Mouse (Mus musculus) skeletal muscle tissue, adult 2 months (tissue): ENCODE measurements around the gene Tbx15.
A peak's percentile ranks its signal among the peaks of the same experiment; 100 is the strongest.

ENCODE experiments used
- DNase-seq: peaks from one replicate; pipeline ENCODE4 v3.0.0-alpha.2; 2012; ENCODE audit warnings: low read depth, low spot score

The Tbx15 gene

GRCm38 (mm10) chr3:99266752-99267303 lies 26.6 kb downstream of the Tbx15 start:
- no peak for DNase-seq

GRCm38 (mm10) chr3:99277973-99278580 lies 37.9 kb downstream of the Tbx15 start:
- DNase-seq, result no peak

DNA sequence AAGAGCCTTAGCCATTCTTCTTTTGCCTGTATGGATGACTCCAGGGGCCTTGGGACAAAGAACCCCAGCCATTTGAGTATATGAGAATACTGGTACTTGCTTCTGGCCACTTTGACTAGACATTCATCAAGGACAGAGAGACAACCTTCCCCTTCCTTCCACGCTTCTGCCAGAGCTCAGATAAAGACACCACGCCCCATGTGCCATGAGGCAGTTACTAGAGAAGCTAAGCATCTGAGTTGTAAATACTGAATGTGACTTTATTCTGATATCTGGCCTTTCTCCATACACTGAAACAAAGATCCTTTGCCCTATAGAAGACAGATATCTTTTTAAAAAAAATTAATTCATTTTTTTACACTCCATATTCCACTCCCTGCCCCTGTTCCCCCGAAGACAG lies 39.5 kb downstream of the Tbx15 start:
- DNase-seq, result no peak

DNA sequence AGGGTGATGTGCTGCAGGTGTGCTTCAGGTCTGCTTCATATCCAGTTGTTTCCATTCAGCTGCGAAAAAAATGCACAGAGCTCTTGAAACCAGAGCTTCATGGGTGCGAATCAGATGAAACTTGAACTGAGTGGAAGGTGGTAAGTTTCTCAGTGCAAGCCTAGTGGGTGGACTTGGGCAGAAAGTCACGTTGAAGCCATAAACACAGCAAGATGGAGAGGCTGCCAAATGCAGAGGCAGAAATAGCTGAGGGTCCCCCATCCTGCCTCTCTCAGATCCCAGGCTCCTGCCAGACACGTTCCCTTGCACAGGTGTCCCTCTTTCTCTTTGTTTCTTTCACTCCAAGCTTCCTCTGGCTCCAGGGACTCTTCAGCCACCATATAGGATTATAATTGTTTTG lies 41.3 kb downstream of the Tbx15 start:
- DNase-seq, result peak; percentile 57

DNA sequence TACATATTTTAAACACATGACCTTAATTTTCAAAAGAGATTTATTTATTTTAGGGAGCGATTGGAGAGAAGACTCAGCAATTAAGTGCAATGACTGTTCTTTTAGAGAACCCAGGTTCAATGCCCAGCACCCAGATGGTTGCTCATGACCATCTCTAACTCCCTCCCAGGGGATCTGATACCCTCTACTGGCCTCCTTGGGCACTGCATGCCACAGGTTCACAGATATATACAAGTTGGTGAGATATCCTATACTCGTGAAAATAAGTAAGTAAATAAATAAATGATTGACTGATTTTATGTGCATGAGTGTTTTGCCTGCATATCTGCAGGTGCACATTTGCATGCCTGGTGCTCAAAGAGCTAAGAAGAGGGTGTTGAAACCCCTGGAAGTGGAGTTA lies 48.1 kb downstream of the Tbx15 start:
- no peak for DNase-seq

DNA sequence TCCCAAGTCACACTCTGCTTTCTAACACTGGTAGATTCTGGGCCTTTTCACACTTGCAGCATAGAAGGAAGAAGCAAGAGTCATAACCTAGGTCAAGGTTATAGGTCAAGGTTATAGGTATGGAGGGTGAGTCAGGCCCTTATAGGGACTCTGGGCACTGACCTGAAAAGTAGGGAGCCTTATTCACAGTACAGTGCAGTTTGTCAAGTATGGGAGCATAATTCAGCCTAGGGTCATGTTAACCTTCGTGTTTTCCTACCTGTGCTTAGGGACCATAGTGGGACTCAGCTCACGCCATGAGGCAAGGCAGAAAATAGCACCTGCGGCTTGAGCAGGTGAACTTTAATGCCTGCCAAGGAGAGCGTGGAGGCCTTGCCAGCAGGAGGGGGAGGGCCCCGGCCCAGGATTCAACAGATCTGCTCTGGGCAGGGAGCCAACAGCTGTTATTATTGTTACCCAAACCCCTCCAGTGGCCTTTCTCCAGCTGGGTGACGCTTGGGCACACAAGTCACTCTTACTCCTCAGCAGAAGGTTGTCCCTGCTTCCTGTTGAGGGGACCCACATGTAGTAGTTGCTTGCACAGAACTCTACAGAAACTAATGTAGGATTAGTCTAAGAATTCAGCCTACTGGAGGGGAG lies 50.0 kb downstream of the Tbx15 start:
- peak; percentile 90 for DNase-seq

DNA sequence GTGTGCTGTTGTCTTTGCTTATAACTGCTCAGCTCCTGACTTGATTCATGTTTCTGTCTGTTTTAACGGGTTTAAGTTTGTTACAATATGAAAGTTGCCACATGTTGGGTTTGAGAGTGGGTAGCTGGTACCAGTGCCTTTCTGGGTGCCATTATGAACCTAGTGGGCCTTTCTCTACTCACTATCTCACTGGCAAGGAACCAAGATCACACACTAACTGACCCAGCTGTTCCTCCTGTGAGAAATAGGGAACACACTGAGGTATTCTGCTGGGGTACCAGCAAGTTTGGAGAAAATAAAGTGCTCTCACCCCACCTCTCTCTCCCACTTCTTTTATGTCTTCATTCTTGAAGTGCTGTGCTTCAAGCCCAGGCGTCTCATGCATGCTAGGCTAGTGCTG lies 50.7 kb downstream of the Tbx15 start:
- no peak for DNase-seq

DNA sequence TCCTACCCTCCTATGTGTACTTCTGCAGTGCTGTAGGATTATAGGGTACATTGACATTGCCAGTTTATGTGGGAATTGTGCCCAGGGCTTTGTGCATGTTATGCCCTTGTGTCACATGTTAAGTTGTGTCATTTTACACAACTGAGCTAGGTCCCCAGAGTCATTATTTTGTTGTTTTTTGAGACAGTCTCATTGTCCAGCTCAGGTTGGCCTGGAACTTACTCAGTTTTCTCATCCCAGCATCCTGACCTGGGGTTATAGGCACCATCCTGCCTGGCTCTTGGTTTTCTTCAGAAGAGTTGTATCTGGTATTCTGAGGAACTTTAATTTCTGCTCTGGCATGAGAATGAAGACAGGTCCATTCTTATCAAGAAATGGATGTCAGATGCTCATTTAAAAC lies 51.2 kb downstream of the Tbx15 start:
- no peak for DNase-seq

DNA sequence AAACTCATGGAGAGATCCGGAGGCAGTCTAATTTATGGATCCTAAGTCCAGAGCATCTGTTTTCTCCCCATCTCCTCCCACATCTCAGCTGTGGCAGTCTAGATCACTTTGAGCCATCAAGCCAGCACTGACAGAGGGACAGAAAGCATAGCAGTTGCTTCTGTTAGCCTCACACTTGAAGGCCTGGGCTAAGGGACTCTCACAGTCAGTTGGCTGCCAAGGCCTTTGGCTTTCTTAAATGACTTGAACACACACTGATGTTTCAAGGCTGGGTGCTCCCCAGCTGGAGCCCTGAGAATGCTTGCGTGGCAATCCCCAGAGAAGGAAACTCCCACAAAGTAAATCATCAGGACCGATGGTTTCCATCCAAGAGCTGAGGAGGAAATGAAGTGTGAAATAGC lies 52.4 kb downstream of the Tbx15 start:
- DNase-seq, result peak; percentile 91

GRCm38 (mm10) chr3:99294209-99294608 lies 54.0 kb downstream of the Tbx15 start:
- peak; percentile 93 for DNase-seq

DNA sequence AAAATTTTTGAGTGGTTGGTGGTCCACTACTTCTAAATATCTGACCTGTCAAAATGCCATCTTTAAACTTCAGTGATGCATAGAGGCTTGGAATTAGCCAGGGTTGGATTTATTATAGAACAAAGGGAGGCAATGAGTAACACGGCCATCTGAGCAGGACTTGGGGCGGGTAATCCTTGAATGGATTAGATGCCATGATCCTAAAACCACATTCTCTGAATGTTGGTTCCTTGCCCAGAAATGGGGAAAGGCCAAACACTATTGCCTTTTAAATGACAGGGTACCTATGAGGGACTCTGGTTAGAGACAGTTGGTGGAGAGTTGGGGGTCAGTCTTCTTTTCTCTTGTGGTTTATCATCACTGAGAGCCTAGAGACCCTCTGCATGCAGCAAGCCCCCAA lies 55.1 kb downstream of the Tbx15 start:
- no peak for DNase-seq

DNA sequence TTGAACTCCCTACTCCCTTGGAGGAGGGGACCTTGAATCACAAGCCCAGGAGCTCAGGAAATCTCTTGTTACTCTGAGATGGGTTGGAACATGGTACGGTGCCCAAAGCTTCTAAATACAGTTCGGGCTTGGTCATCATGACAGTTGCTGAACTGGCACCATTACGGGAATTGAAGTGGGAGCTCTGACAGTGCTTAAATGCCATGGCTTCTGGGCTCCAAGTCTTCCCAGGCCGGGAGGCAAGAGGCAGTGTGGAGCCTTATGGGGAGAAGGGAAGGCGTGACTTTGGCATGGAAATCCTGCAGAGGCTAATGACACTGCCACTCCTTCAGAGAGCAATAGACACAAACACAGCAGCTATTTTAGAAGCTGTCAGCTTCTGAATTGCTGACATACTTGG lies 56.0 kb downstream of the Tbx15 start:
- DNase-seq, result peak; percentile 94

DNA sequence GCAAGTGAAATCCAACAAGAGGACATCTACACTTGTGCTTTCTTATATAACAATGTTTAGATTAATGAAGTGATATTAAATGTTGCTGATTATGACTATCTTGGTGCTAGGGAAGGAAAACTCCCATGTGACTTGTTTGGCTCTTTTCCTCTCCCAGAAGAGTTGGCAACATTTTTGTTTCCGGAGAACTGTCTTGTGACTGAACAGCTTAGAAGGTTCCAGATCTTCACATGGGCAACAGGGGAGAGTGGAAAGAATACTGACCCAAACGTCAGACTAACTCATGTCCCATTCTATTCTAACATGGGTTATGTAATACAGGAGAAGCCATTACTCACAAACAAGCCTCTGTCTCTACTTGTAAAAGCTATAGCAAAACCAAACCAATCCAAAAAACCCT lies 60.7 kb downstream of the Tbx15 start:
- peak; percentile 69 for DNase-seq

DNA sequence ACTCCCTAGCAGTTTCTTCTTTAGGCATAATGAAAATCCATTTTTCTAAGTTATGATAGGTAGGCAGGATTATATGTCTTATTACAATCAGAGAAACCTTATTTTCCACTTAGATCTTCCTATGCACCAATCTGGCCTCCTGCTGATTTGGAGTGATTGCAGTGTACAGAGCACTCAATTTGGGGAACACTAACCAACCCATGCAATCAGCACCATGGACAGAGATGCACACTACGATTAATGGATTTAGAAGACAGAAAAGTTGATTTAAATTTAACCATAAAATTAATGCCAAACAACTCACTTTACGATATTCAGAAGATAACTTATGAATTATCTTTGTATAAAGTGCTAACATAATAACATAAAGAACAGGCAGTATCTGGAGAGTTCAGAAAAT lies 70.7 kb downstream of the Tbx15 start:
- DNase-seq, result no peak

GRCm38 (mm10) chr3:99311943-99312635 lies 71.9 kb downstream of the Tbx15 start:
- no peak for DNase-seq

- no peak for DNase-seq
These were observed 82.2 kb downstream of the Tbx15 start for GRCm38 (mm10) chr3:99322345-99322744.

DNA sequence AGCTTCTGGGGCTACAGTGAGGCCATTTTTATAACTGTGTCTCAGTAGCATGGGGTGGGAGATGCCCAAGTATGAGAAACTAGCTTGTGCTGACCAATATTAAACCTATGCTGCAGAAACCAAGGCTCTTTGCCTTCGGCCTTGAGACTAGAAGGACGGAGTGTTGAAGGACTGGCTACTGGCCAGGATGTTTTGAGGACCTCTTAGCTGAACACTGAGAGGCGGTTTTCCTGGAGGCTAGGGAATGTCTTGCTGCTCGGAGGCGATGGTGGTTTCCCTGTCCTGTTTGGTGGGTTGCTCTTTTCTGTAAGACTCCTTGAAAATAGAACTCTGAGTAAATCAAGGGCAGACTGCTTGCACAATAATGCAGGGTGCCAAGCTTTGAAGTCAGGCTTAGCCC lies 89.1 kb downstream of the Tbx15 start:
- DNase-seq, result no peak

GRCm38 (mm10) chr3:99331086-99331485 lies 90.9 kb downstream of the Tbx15 start:
- DNase-seq, result no peak

DNA sequence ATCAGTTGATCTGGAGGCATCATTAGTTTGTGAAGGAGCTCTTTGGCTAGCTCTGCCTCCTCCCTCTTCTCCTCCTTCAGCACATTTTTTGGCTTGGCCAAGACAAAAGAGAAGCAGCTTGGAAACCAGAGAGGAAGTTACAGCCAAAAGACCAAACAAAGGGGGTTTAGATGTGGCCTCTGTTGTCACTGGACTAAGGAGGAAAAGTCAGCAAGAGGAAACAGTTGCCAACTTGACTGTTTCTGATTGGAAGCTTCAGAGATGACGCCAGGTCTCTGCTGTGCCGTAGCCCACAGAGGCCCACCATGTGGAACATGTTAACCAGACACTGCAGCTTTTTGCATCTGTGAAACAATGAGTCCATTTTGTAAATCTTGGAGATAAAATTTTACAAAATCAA lies 96.7 kb downstream of the Tbx15 start:
- peak; percentile 51 for DNase-seq

GRCm38 (mm10) chr3:99338756-99339155 lies 98.6 kb downstream of the Tbx15 start:
- peak; percentile 62 for DNase-seq

DNA sequence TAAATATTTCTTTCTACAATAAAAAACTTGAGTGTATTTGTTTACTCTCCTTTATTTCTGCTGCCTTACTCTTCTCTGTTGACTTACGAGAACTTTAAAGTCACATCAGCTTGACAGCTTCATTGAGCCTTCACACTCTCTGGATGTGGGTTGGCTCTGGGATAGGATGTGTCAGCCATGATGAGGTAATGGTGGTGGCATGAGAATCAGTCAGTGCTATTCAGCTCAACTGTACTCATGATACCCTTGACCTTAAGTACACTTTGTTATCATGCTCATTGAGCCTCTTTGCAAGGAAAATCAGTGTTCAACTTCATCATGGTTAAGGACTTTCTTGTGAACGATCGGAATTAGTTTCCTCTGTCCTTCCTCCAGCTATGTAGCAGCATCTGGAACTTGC lies 99.8 kb downstream of the Tbx15 start:
- DNase-seq, result peak; percentile 21

DNA sequence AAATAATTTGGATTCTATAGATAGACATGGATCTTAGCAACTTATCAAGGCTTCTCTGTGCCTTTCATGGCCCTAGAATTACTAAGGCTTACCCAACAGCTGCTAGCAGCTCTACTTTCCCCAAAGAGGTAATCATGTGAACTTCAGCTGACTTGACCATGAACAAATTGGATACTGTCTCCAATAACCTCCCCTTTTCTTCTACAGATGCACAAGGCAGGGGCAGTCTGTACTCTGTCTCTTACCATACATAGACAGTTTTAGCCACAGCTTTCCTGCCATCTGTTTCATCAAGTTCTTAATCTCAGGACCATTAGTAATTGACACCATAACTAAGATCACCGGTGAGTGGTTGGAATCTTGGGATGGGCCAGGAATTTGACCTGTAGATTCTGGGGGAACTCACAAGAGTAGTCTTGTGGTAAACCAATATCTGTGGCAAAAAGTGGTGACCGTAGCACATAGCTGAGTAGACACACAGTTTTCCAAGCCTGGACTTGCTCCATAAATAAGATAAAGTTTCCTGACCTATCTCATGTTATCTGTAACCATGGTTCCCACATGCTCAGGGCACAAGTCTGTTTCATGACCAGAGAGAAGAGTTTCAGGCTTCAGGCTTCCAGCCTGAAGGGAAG lies 139.6 kb downstream of the Tbx15 start:
- DNase-seq, result peak; percentile 78
